Mouse (Mus musculus): ENCODE results near the gene Ldhb.
"Not testable (repeated sequence)": the region's sequence is repeated elsewhere in the genome, so short reads cannot be mapped to it uniquely, and the experiment has no call there.

The Ldhb gene

DNA sequence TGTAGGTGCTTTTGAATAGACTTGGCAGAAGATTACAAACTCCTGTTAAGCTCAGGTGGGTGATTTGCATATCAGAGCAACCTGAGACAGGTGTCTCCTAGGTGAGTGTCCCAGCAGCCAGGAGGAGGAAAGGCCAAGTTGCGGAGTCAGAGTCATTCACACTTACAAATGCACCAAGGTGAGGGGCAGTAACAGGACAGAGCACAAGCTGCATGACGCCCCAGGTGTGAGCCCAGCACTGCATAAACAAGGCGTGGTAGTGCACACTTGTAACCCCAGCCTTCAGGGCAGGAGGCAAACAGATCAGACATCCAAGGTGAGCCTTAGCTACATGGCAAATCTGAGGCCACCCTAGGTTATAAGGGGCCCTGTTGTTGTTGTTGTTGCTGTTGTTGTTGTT, 5.1 kb upstream of the Ldhb start:
- DNase-seq (ENCODE audit: low spot score): no peak

DNA sequence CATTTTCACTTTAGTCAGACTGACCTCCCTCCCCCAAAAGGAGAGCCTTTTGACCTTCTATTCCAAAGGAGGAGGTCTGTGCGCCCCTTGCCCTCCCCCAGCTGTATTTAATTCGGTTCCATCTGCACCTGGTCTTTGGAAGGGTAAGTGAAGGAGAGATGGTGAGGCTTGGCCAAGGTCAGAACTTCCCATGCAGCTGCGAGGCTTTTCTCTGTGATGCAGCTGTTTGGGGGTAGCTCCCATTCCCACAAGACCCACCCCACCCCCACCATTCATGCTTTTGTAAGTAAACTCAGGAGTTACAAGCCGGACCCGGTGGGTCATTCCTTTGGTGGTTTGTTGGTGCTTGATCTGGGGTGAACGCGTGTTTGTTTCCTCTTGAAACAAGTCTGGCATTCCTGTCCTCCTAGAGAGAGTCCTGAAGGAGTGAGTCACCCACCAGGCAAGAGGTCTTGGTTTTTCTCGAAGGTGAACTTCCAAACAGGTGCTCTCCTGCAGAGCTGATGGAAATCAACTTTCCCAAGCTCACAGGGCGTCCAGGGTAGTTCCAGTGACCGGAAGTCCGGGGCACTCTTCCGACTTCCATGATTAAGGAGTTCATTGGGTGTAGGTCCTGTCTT, 3.9 kb upstream of the Ldhb start:
- DNase-seq (ENCODE audit: low spot score): no peak

DNA sequence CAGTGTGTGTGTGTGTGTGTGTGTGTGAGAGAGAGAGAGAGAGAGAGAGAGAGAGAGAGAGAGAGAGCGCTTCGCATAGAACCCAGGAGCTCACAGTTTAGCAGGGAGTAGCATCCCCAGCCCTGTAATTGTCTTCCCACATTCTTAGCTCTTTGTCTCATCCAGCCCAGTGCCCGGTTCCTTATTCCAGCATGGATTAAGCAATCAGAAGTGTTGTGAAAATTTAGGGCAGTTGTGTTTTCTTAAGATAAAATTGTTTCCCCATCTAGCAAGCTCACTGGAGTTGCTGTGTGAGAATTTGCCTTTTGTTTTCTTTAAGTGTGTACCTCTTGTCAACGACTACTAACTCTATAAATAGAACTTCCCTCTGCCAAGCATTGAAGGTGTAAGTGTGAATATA, 906 bp upstream of the Ldhb start:
- DNase-seq (ENCODE audit: low spot score): no peak

DNA sequence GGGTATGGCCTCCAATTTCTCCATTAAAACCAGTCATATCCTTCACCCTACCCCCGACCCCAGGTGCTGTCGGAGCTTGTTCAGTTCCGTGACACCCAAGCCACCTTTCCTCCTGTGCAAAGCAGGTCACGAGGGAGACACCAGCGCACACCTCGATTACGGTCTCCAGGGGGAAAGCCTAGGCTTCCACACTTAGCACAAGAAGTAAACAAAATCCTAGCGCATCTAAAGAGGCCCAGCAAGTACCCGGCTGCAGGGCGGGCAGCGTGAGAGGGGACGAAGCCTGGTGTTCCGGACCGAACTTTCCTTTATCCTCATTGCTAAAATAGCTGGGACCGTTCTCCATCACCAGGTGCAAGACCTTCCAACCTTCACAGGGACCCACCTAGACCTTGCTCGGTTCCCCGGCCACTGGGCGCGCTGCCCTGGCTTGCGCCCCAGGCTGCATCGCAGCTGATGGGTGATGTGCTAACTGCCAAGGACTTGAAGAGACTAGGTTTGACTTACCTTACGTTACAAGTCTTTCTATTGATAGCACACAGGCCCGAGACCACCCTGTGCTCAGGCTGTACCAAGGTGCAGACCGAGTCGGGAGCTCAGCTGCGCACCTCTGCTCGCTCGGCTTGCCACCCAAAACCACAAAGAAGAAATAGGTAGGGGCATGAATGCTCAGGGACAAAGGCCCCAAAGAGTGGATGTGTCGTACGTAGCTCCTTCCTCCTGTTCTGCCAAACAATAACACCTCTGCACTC, 548 bp downstream of the Ldhb start:
- no peak for DNase-seq (ENCODE audit: low spot score)

DNA sequence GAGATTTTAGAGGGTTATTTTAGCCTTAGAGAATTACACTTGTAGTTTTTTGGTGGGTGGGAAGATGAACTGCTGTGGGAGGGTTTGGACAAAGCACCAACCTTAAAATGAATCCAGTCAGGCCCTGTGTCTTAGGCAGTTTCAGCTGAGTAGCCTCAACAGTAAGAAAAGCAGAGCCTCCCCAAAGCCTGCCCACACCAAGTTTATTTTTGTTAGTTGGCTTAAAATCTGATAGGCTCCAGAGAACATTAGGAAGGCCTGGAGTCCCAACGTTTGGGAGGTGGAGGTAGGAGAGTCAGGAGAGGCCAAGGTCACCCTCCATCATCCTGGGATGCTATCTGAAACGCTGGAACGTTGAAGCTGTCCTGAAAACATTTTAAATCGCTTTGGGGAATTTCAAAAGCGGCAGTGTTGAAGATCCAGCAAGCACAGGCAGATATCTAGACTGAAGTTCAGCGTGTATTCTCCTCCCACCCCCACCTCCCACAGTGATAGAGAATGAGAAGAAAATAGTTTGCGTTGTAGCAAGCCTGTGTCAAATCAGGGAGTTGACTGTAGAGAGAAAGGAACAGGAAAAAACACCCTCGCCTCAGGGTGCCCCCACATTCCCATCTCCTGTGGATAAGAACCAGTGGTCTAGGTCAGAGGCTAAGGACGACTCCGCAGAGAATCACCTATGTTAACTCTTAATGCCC, 1.3 kb downstream of the Ldhb start:
- DNase-seq (ENCODE audit: low spot score): no peak

DNA sequence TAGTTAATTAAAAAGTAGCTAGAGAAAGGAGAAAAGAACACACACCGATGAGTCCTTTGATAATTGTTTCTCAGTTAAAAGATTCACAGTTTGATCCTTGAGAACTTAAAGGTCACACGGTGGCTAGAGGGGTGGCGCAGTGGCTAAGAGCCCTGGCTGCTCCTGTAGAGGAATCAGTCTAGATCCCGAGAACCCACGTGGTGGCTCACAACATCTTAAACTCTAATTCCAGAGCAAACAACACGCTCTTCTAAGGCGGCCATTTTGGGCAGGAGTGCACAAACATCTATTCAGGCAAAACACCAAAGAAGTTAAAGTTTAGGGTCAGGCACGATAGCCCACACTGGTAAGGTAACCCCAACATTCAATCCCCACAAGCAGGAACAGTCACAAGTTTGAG, 4.2 kb downstream of the Ldhb start:
- DNase-seq (ENCODE audit: low spot score): no peak

DNA sequence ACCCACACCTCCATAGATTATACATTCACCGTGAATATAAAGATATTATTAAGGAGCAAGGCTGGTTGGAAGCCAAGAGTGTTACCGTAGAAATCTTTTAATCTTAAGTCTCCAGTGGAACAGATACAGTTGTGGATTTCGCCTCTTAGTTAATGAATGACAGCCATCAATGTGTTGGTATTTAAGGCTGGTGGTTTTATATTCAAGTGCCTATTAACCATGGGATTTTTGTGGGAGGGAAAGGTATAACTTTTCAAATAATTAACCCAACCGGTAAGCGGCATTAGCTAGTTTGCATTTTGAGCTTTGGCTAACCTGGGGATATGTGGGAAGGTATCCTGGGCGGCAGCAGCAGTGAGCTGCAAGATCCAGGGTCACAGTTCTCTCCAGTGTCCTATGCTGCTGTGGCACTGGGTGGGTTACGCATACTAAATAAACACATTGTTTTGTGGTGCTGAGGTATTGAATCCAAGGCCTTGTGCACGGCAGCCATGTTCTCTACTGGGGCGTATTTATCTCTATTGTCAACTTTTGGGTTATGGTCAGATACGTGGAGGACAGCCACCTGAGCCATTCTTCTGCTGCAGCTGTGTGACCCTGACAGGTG, 5.1 kb downstream of the Ldhb start:
- no peak for DNase-seq (ENCODE audit: low spot score)

DNA sequence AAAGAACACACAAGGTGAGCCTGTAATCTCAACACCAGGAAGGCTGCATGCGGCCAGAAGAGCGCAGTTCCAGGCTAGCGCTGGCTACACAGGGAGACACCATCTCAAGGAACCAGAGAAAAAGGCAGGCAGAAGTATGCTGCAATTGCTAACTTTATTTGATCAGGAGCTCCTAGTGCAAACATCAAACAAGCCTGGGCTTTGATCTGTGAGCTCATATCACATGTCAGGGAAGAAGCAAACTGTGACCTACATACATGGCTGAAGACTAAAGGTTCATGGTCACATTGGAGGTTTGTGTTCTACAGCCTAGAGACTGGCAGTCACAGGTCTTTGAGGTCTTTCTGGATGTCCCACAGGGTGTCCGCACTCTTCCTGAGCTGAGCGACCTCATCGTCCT, 17.6 kb downstream of the Ldhb start:
- DNase-seq (ENCODE audit: low spot score): not testable (repeated sequence)

DNA sequence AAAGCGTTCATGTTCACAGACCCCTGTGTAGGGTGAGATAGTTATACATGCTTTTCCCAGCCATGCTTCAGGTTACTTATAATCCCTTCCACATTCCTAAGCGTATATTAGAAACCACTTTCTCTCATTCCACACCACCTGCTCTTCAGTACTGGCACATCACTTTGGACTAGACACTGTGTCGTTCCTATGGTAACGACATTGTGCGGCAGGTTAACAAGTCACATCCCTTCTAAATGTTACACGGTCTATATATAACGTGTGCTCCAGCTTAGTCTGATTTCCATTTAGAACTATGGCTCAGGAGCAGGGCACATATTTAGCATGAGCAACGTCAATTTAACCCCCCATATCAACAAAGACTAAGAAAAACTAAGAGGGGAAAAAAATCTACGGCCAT, 20.1 kb downstream of the Ldhb start:
- DNase-seq (ENCODE audit: low spot score): no peak

DNA sequence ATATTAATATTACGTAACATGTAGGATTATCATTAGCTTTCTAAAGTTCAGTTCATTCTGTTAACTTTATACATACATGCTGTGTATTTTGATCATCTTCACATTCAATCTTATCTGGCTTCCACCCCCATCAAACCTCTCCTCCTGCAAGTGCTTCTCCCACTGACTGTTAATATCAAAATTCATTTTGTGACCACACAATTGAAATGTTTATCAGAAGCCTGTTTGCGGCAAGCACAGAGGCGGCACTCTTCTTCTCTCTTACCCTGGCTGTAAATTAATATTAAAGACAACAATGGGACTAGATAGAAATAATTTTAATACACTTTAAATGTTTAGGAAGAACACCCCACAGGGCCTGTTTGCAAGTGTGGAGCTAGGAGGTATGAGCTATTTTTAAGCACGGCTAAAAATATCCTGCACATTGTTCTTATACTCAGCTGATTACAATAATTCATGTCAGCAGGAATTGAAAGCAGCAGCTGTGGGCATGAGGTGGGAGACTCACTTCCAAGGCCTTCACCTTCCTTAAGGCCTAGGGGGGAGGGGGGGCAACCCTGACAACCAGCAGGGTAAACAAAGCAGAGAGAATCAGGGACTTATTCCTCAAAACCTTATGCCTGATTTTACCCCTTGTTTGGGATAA, 22.2 kb downstream of the Ldhb start:
- DNase-seq (ENCODE audit: low spot score): no peak

DNA sequence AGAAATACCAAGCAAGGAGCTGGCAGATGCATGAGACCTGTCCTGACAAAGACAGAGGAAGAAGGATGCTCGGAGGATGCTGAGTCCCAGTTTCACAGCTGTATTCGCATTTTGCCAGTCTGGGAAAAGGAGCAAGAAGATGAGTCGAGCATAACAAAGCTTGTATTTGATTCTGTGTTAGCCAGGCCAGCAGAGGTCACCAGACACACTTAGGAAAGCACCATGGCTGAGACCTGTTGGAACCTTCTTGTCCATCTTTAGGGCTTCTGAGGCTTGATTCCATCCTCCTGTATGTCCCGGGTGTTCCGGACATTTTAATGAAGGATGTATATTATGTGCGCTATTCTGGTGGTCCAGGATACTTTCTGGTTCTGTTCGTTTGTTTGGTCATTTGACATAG, 30.5 kb downstream of the Ldhb start:
- DNase-seq (ENCODE audit: low spot score): no peak

DNA sequence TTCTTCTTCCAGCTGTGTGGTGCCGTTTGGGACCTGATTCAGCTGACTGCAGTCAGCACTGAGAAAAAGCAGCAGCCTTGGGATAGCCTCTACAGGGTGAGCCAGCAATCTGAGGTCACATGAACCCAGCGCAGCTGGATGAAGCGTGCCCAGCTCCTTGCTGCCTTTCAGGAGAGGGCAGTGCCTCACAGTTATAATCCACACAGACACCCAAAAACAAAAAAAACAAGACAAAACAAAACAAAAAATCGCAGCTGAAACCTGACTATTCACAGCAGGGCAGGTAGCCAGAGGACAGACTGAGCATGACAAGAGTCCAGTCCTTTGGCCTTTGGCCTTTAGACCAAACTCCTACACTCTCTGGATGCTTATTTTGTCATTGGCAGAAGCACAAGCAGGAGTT, 35.0 kb downstream of the Ldhb start, which contains the start of gene Gys2:
Gene Gys2 (minus strand): TSS at position 309 of the 403 bp plus-strand sequence.
- DNase-seq (ENCODE audit: low spot score): no peak

DNA sequence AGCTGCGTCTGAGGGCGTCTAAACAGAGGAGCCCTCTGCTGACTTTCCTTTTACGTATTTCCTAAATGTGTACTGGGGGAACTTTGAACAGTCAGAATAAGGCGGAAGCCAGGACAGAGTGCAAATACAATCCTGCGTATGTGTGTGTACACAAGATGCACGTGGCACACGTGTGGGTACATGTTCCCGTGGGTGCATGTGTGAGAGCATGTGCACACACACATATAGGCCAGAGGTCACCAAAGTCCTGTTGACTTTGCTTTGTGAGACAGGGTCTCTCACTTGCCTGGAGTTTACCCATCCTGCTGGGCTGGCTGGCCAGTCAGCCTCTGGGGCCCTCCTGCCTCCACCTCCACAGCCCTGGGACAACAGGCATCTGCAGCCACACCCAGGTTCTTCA, 36.6 kb downstream of the Ldhb start:
- DNase-seq (ENCODE audit: low spot score): no peak

DNA sequence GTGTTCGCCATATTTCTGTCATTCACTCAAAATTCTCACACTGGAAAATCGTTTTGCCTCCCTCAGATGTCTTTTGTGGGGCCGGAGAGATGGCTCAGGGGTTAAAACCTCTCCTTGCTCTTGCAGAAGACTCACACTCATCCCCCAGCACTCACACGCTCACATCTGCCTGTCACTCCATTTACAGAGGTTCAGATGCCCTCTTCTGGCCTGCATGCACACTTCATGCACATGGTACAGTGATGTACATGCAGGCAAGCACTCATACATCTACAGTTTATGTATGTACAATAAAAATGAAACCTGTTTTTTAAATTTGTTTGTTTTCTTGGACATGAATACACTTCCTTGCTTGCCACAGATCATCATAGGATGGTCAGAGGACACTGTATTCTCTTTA, 38.2 kb downstream of the Ldhb start:
- no peak for DNase-seq (ENCODE audit: low spot score)

DNA sequence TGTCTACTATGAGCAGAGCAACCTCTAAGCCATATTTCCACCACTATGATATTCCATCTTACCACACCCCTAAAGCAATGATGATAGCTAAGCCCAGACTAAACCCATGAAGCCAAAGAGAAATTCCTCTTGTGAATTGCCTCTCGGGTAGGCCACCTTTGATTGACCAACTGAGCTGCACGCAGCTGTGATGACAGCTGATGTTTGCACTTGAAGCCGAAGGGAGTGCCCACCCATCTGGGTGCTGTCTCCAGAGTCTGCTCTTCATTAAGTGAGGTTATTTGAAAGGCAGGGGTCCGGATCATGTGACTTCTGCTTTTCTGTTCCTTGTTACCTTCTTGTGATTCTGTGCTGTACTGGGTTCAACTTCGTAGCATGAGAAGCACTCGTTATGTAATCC, 45.6 kb downstream of the Ldhb start:
- no peak for DNase-seq (ENCODE audit: low spot score)

DNA sequence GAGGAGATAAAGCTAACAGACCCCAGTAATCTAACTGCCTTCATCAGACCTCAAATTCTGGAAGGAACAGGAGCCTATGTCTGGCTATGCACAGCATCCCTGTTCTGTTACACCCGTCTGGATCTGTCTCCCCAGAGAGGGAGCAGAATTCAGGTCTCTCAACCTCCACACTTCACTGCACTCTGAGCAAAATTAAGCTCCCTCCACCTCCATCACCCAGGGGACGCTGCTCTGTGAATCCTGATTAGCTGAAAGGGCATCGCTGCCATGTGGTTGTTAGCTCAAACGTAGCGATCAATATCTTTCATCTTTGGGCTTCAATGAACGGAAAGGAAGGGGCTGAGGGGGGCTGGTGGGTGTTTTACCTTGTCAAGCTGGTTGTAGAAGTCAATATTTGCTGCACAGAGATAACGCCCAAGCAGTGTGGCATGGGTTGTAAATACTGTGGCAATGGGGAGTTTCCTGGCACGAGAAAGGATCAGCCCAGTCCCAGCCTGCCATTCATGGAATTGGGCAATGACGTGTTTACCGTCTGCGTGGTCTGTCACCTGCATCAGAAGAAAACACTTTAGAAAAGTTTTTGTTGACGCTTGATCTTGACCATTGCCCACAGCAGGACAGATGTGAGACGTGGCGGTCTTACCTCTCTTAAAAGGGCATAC, 48.6 kb downstream of the Ldhb start:
- no peak for DNase-seq (ENCODE audit: low spot score)

DNA sequence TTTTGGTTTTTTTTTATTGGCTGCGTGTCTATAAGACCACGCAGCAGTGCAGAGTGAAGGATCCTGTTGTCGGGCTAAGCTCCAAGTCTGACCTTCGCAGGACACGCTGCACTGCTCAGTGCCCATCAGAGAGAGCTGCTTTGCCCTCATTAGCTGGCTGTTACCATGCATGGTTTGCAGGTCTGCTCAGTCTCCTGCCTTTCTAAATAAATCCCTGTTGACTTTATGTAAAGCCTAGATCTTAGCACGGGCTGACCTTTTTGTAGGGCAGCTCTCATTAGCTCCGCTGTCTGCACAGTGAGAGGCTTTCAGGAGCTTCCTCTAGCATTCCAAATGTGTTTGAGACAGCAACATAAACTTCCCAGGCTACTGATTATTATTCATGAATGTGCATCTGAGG, 49.7 kb downstream of the Ldhb start:
- no peak for DNase-seq (ENCODE audit: low spot score)

DNA sequence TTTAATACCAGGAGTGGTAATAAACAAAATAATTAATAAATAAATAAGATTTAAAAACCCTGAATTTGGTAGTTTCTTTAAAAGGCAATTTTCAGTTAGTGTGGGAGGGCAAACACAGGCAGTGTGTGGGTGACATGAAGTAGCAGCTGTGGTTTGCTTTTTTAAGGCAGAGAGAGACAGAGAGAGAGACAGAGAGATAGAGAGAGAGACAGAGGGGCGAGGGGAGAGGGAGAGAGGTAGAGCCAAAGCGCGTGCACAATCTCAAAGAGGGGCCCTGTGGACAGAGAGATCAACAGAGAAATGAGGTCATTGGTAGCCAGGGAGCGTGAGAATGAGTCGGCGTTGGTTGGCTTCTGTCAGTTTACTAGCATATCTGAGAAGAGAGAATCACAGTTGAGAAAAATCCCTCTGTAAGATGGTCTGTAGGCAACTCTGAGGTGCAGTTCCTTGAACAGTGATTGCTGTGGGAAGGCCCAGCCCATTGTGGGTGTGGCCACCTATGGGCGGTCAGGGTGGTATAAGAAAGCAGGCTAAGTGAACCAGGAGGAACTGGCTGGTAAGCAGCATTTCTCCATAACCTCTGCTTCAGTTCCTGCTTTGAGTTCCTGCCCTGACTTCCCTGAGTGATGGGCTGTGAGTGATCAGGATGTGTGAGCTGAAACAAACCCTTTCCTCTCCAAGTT, 52.3 kb downstream of the Ldhb start:
- DNase-seq (ENCODE audit: low spot score): no peak

DNA sequence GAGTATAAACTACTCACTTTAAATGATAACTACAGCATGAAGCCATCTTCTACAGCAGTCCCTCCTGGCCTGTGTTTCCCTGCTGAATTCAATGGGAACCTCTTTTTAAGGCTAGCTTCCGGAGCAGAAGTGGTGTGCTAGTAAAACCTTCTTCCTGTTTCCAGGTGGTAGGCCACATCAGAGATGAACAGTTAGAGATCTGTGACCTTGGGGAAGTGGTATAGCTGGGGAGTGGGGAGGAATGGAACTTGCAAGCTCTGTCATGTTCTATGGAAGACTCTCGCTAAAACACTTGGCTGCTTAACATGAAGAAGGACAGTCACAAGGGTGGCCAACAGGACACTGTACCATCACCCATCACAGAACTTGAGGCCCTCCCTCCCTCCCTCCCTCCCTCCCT, 54.4 kb downstream of the Ldhb start:
- DNase-seq (ENCODE audit: low spot score): no peak

DNA sequence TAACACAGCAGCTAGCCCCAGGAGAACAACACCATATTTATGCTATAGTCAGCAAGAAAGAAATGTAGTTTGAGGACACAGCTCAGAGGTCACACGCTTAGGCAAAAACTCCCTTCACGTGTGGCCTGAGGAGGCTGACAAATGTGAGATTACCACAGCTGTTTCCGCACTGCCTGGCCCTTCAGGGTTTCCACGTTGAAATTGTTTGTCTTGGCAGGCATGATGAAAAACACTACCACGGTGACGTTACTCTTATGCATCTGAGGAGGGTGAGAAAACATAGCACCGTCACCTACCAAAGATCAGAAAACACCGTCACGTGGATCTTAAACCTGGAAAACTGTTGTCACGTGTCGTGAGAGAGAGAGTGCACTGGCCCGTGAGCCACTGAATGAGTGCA, 56.4 kb downstream of the Ldhb start:
- DNase-seq (ENCODE audit: low spot score): no peak
